Mouse (Mus musculus) left cerebral cortex, postnatal 4 days (tissue): ENCODE results near the gene Tbl2. TPM values are rescaled to one million over a fixed set of nuclear protein-coding genes. Genes with fewer than 3 reads are reported as not detected.

Experiments used
- DNase-seq: peaks from one replicate; pipeline ENCODE4 v3.0.0-alpha.2; 2022
- intact Hi-C: fragments of 180-260 bp; cut with DNase I; formaldehyde crosslinking; loops from one replicate; pipeline ENCODE4 v1.15.1; 2025
- total RNA-seq, 2 experiments: library from RNA; stranded (reverse); gene quantifications; 2 replicates each; pipeline ENCODE4 v1.2.3; 2021

Tbl2 gene
- 10 to 100 TPM; 18.9 to 21.8 TPM for total RNA-seq

GRCm38 (mm10) chr5:135149053-135149819 is at the start of gene Tbl2:
TSS of gene Tbl2 (plus strand) at chr5:135149657.
- peak; percentile 99 for DNase-seq
- intact Hi-C loops: no loop called here

- intact Hi-C loops: no loop called here
- DNase-seq: no peak
Observed at GRCm38 (mm10) chr5:135100981-135101380, 48.5 kb upstream of the Tbl2 start.

- no peak for DNase-seq
- intact Hi-C loops: no loop called here
Observed at GRCm38 (mm10) chr5:135103999-135104660, 45.3 kb upstream of the Tbl2 start.

- intact Hi-C loops: no loop called here
- peak; percentile 85 for DNase-seq
Observed at GRCm38 (mm10) chr5:135106758-135107256, 42.6 kb upstream of the Tbl2 start.

GRCm38 (mm10) chr5:135107521-135108501 is 41.6 kb upstream of the Tbl2 start:
- peak; percentile 57 for DNase-seq
- intact Hi-C loops: no loop called here

- intact Hi-C loops: no loop called here
- no peak for DNase-seq
Observed at GRCm38 (mm10) chr5:135109017-135109416, 40.4 kb upstream of the Tbl2 start.

- intact Hi-C loops: no loop called here
- no peak for DNase-seq
Observed at GRCm38 (mm10) chr5:135109426-135109825, 40.0 kb upstream of the Tbl2 start.

GRCm38 (mm10) chr5:135109976-135110375 is 39.5 kb upstream of the Tbl2 start:
- DNase-seq: no peak
- intact Hi-C loops: no loop called here

GRCm38 (mm10) chr5:135113782-135114181 is 35.7 kb upstream of the Tbl2 start:
- intact Hi-C loops: no loop called here

GRCm38 (mm10) chr5:135115241-135115640 is 34.2 kb upstream of the Tbl2 start:
- DNase-seq: no peak
- intact Hi-C loops: no loop called here

More at GRCm38 (mm10) chr5:135113782-135114181, 35.7 kb upstream of the Tbl2 start:
- no peak for DNase-seq

GRCm38 (mm10) chr5:135118589-135119081 is 30.8 kb upstream of the Tbl2 start:
- intact Hi-C loops: no loop called here

GRCm38 (mm10) chr5:135120753-135121152 is 28.7 kb upstream of the Tbl2 start:
- no peak for DNase-seq
- intact Hi-C loops: no loop called here

More at GRCm38 (mm10) chr5:135118589-135119081, 30.8 kb upstream of the Tbl2 start:
- DNase-seq: peak; percentile 53

GRCm38 (mm10) chr5:135126121-135126520 is 23.3 kb upstream of the Tbl2 start:
- no peak for DNase-seq

GRCm38 (mm10) chr5:135127669-135128068 is 21.8 kb upstream of the Tbl2 start:
- intact Hi-C loops: no loop called here
- no peak for DNase-seq

More at GRCm38 (mm10) chr5:135126121-135126520, 23.3 kb upstream of the Tbl2 start:
- intact Hi-C loops: no loop called here

- DNase-seq: no peak
Observed at GRCm38 (mm10) chr5:135129747-135130146, 19.7 kb upstream of the Tbl2 start.

GRCm38 (mm10) chr5:135133736-135134405 is 15.6 kb upstream of the Tbl2 start:
- intact Hi-C loops: no loop called here
- DNase-seq: no peak

More at GRCm38 (mm10) chr5:135129747-135130146, 19.7 kb upstream of the Tbl2 start:
- intact Hi-C loops: no loop called here

GRCm38 (mm10) chr5:135134534-135134933 is 14.9 kb upstream of the Tbl2 start:
- intact Hi-C loops: no loop called here
- DNase-seq: peak; percentile 40

- no peak for DNase-seq
- intact Hi-C loops: no loop called here
Observed at GRCm38 (mm10) chr5:135139881-135140280, 9.6 kb upstream of the Tbl2 start.

- intact Hi-C loops: no loop called here
- DNase-seq: no peak
Observed at GRCm38 (mm10) chr5:135144469-135144868, 5.0 kb upstream of the Tbl2 start.

- no peak for DNase-seq
- intact Hi-C loops: no loop called here
Observed at GRCm38 (mm10) chr5:135145532-135145931, 3.9 kb upstream of the Tbl2 start.
